Mouse (Mus musculus): ENCODE data around the gene Cend1.

DNA sequence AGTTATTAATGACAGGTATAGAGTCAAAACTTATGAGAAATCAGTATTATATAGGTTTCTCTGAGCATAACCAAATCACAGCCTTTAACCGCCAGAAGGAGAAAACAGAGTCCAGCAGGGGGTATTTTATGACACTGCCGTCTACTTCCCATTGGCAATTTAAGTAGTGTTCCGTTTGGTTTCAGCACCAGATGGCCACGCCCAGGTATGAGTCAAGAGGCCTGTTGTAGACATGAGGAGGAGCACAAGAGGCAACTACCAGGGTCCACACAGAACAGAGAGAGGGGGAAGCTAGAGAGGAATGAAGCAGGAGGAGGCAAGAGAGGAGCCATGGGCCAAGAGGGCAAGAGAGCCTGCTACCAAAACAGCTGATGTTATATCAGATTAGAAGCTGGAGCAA lies 49.7 kb downstream of the Cend1 start:
- no peak for TF ChIP-seq GATA1 (IDR thresholded peaks at IDR 0.05; ENCODE audit: borderline replicate concordance, low read length)
- TF ChIP-seq FLI1 (IDR thresholded peaks at IDR 0.05; ENCODE audit: low read length) = no peak

Measured in megakaryocyte, embryonic 14.5 days (primary cell).